Comparison of ENCODE assay signal across 8 mouse cellular contexts in genomic region chr9:22143108-22144037, GRCm38 (mm10). TPM values are rescaled to one million over a fixed set of nuclear protein-coding genes. Genes with fewer than 3 reads are reported as not detected.
A peak's percentile ranks its signal among the peaks of the same experiment; 100 is the strongest.
DNase-seq lines count a peak whose midpoint lies in the region; ATAC-seq and TF ChIP-seq lines count a peak whose summit lies in the region.

No protein-coding gene starts in this region.

- TF ChIP-seq CTCF in spleen, adult 2 months (IDR thresholded peaks at IDR 0.05; ENCODE audit: extremely low read depth, insufficient read depth, insufficient read length, insufficient replicate concordance): peak; percentile 81; the same call in 1 of the 2 replicates

- H3K4me3 ChIP-seq in limb, embryonic 12.5 days (replicated peaks): no peak overlapping the region
- H3K4me3 ChIP-seq in midbrain, embryonic 16.5 days (ENCODE audit: low read depth, low read length): no peak overlapping the region
- H3K4me3 ChIP-seq in spleen, adult 2 months (ENCODE audit: extremely low read depth, insufficient read depth, insufficient read length): no peak overlapping the region

- 55% methylated on average over 17 of the region's 17 CpGs for WGBS in limb, embryonic 12.5 days
- WGBS in midbrain, embryonic 16.5 days: 54% methylated on average over 17 of the region's 17 CpGs
- WGBS in spleen, adult 2 months: 20% methylated on average over 17 of the region's 17 CpGs

- no peaks in the 10 kb centered on the region for H3K27me3 ChIP-seq in limb, embryonic 12.5 days
- H3K27me3 ChIP-seq in midbrain, embryonic 16.5 days (ENCODE audit: control insufficient read depth, insufficient read depth, low read depth, low read length): no peaks in the 10 kb centered on the region
- no peaks in the 10 kb centered on the region for H3K27me3 ChIP-seq in spleen, adult 2 months (ENCODE audit: control insufficient read depth, insufficient read depth, low read length)

- no peak overlapping the region for H3K9ac ChIP-seq in limb, embryonic 12.5 days (replicated peaks)
- no peak overlapping the region for H3K9ac ChIP-seq in midbrain, embryonic 16.5 days (ENCODE audit: low read depth, low read length)

- H3K4me1 ChIP-seq in limb, embryonic 12.5 days (replicated peaks): no peaks in the 10 kb centered on the region
- no peaks in the 10 kb centered on the region for H3K4me1 ChIP-seq in midbrain, embryonic 16.5 days (ENCODE audit: control insufficient read depth, insufficient read depth, low read length)
- H3K4me1 ChIP-seq in spleen, adult 2 months (ENCODE audit: control insufficient read depth, insufficient read depth, insufficient read length): no peaks in the 10 kb centered on the region; the same call in 1 of the 2 replicates

- no peak overlapping the region for H3K4me2 ChIP-seq in limb, embryonic 12.5 days
- H3K4me2 ChIP-seq in midbrain, embryonic 16.5 days (ENCODE audit: low read length): no peak overlapping the region

- H3K36me3 ChIP-seq in limb, embryonic 12.5 days: no peaks in the 10 kb centered on the region
- H3K36me3 ChIP-seq in midbrain, embryonic 16.5 days (ENCODE audit: control insufficient read depth, insufficient read depth, low read length): no peaks in the 10 kb centered on the region
- H3K36me3 ChIP-seq in spleen, adult 2 months (ENCODE audit: control insufficient read depth, insufficient read depth, low read length): no peaks in the 10 kb centered on the region

- ATAC-seq in common myeloid progenitor, adult 5-6 weeks (replicated peaks; ENCODE audit: low read depth, poor library complexity, severe bottlenecking): peak; percentile 81
- peak; percentile 59; the same call in 1 of the 2 replicates for ATAC-seq in limb, embryonic 12.5 days (ENCODE audit: insufficient number of reproducible peaks, insufficient read depth, low FRiP score, low TSS enrichment, low read depth)
- peak; percentile 79; the same call in 1 of the 2 replicates for ATAC-seq in midbrain, embryonic 16.5 days

- no peak overlapping the region for H3K27ac ChIP-seq in limb, embryonic 12.5 days
- H3K27ac ChIP-seq in midbrain, embryonic 16.5 days (ENCODE audit: low read length): no peak overlapping the region
- H3K27ac ChIP-seq in spleen, adult 2 months (ENCODE audit: insufficient read depth, low read length): peak overlapping the region; percentile 74; the same call in 1 of the 2 replicates

- peaks cover 8% of the 10 kb centered on the region; the same call in 1 of the 2 replicates for H3K9me3 ChIP-seq in limb, embryonic 12.5 days
- no peaks in the 10 kb centered on the region for H3K9me3 ChIP-seq in midbrain, embryonic 16.5 days (replicated peaks; ENCODE audit: control insufficient read depth, low read length, poor library complexity, severe bottlenecking)

- peak; percentile 81 to 92 for DNase-seq in heart, adult 18-20 months
- DNase-seq in heart, adult 11 months: no peak
- DNase-seq in gastrocnemius, postnatal 10 days: peak; percentile 93
- DNase-seq in kidney, adult 8-10 months: peak; percentile 70 to 89
- DNase-seq in spleen, adult 2 months (ENCODE audit: low read depth in 1 of 2, low spot score in 2 of 2): peak; percentile 78 to 86

- TF ChIP-seq POLR2A in spleen, adult 2 months (IDR thresholded peaks at IDR 0.05; ENCODE audit: low read depth, low read length): no peak

RNA-seq across cellular contexts. Expression of gene Acp5, which starts 7.9 kb away (rescaled TPM):
- 10 to 100 TPM in 1 of 2 experiments, 1 to 10 TPM in 1; 1.9 to 12.3 TPM for total RNA-seq in heart, adult 18-20 months (2021)
- total RNA-seq in common myeloid progenitor, adult 5-6 weeks (2017): 1.4 and 3.8 TPM in 2 replicates
- 100 to 1,000 TPM in 1 of 2 experiments, 1 to 10 TPM in 1; 1.4 to 124 TPM for total RNA-seq in gastrocnemius, postnatal 10 days (2021)
- polyA plus RNA-seq in limb, embryonic 12.5 days (2016; fragmentation: Nextera tagmentation; extraction: Ambion mirVana): 7.7 and 9.9 TPM in 2 replicates
- 0.35 and 4.1 TPM in 2 replicates for polyA plus RNA-seq in midbrain, embryonic 16.5 days (2015; fragmentation: Nextera tagmentation; extraction: Ambion mirVana)
- polyA plus RNA-seq in spleen, adult 2 months (2012; rRNA removed): 309 and 340 TPM in 2 replicates

RNA-seq across cellular contexts. Expression of gene Pigyl, which starts 13.3 kb away (rescaled TPM):
- total RNA-seq in heart, adult 18-20 months (2021): 10 to 100 TPM; 43.8 to 55.1 TPM
- 16.3 and 34.4 TPM in 2 replicates for total RNA-seq in common myeloid progenitor, adult 5-6 weeks (2017)
- 10 to 100 TPM; 34.4 to 34.7 TPM for total RNA-seq in gastrocnemius, postnatal 10 days (2021)
- 64.7 and 66.7 TPM in 2 replicates for polyA plus RNA-seq in limb, embryonic 12.5 days (2016; fragmentation: Nextera tagmentation; extraction: Ambion mirVana)
- 86.8 and 96.6 TPM in 2 replicates for polyA plus RNA-seq in midbrain, embryonic 16.5 days (2015; fragmentation: Nextera tagmentation; extraction: Ambion mirVana)
- polyA plus RNA-seq in spleen, adult 2 months (2012; rRNA removed): 23.6 and 38.6 TPM in 2 replicates

RNA-seq across cellular contexts. Expression of gene Elof1, which starts 26.4 kb away (rescaled TPM):
- 10 to 100 TPM; 35.2 to 36.2 TPM for total RNA-seq in heart, adult 18-20 months (2021)
- total RNA-seq in common myeloid progenitor, adult 5-6 weeks (2017): 35.3 and 38.1 TPM in 2 replicates
- total RNA-seq in gastrocnemius, postnatal 10 days (2021): 10 to 100 TPM; 33.4 to 39.7 TPM
- polyA plus RNA-seq in limb, embryonic 12.5 days (2016; fragmentation: Nextera tagmentation; extraction: Ambion mirVana): 192 and 199 TPM in 2 replicates
- polyA plus RNA-seq in midbrain, embryonic 16.5 days (2015; fragmentation: Nextera tagmentation; extraction: Ambion mirVana): 170 and 188 TPM in 2 replicates
- polyA plus RNA-seq in spleen, adult 2 months (2012; rRNA removed): 70.2 and 89.3 TPM in 2 replicates

RNA-seq across cellular contexts. Expression of gene Cnn1, which starts 44.4 kb away (rescaled TPM):
- total RNA-seq in heart, adult 18-20 months (2021): 1 to 10 TPM; 7.1 to 9.8 TPM
- total RNA-seq in common myeloid progenitor, adult 5-6 weeks (2017): not detected in 2 replicates
- 1 to 10 TPM; 4.4 to 5.5 TPM for total RNA-seq in gastrocnemius, postnatal 10 days (2021)
- polyA plus RNA-seq in limb, embryonic 12.5 days (2016; fragmentation: Nextera tagmentation; extraction: Ambion mirVana): 1.4 and 1.5 TPM in 2 replicates
- 0.67 and 0.88 TPM in 2 replicates for polyA plus RNA-seq in midbrain, embryonic 16.5 days (2015; fragmentation: Nextera tagmentation; extraction: Ambion mirVana)
- 7.2 and 8.0 TPM in 2 replicates for polyA plus RNA-seq in spleen, adult 2 months (2012; rRNA removed)

RNA-seq across cellular contexts. Expression of gene Zfp872, which starts 44.5 kb away (rescaled TPM):
- total RNA-seq in heart, adult 18-20 months (2021): under 1 TPM; 0.13 to 0.15 TPM
- not detected in 2 replicates for total RNA-seq in common myeloid progenitor, adult 5-6 weeks (2017)
- under 1 TPM in 1 of 2 experiments, not detected in 1; 0.29 TPM for total RNA-seq in gastrocnemius, postnatal 10 days (2021)
- 0.09 and 0.16 TPM in 2 replicates for polyA plus RNA-seq in limb, embryonic 12.5 days (2016; fragmentation: Nextera tagmentation; extraction: Ambion mirVana)
- polyA plus RNA-seq in midbrain, embryonic 16.5 days (2015; fragmentation: Nextera tagmentation; extraction: Ambion mirVana): 0.72 and 0.85 TPM in 2 replicates
- not detected in 2 replicates for polyA plus RNA-seq in spleen, adult 2 months (2012; rRNA removed)
